Mouse (Mus musculus): ENCODE measurements around the gene Ets1. TPM values are rescaled to one million over a fixed set of nuclear protein-coding genes. Genes with fewer than 3 reads are reported as not detected.

Gene Ets1
- polyA plus RNA-seq, 1 experiment, result 30.2 TPM

DNA sequence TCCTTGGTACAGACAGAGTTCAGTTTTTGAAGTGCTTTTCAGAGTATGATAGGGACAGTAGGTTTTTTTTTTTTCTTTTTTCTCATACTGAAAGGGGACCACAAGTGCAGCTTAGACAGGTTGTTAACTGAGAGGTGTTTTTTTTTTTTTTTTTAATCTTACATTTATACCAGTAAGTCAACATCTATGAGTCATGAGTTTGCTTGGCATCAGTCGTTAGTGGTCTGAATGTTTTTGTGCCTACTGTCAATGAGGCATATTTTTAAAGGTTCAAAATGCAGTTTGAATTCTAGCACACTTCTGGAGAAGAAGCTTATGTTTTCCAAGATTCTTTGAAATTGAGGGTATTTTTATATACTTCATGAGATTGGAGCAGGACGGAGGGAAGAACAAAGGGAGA, 56.9 kb downstream of the Ets1 start:
- Histone ChIP-seq H3K4me3 (ENCODE audit: insufficient read depth, low read length) (no peak overlapping the region), H3K27ac (ENCODE audit: insufficient read depth, low read length) (no peak overlapping the region), H3K4me1 (ENCODE audit: control insufficient read depth, insufficient read depth, low read length) (peaks cover 3% of the 10 kb centered on the region)
- no peak for TF ChIP-seq CTCF (IDR thresholded peaks at IDR 0.05; ENCODE audit: borderline replicate concordance, insufficient read depth, low read length)
- TF ChIP-seq POLR2A (IDR thresholded peaks at IDR 0.05; ENCODE audit: low read depth, low read length), result no peak

DNA sequence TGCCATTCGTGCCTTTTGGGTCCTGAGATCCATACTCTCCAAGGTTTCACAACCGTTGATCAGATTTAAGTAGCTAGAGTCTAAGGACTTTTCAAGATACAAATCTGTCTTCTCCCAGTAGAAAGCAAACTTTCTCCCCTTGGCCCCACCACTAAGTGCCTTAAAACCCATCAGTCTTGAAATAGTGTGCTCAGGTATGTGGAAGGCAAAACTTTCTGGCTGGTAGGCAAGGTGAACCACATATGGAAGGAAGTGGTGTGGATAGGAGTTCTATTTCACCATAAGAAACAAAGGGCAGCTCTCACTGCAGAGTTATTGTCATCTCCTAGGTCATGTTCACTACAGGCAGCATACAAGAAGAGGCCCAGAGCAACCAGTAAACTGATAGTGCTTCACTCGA, 57.4 kb downstream of the Ets1 start:
- Histone ChIP-seq H3K27ac (ENCODE audit: insufficient read depth, low read length) (no peak overlapping the region), H3K4me1 (ENCODE audit: control insufficient read depth, insufficient read depth, low read length) (peaks cover 3% of the 10 kb centered on the region), H3K4me3 (ENCODE audit: insufficient read depth, low read length) (no peak overlapping the region)
- no peak for TF ChIP-seq CTCF (IDR thresholded peaks at IDR 0.05; ENCODE audit: borderline replicate concordance, insufficient read depth, low read length)
- no peak for TF ChIP-seq POLR2A (IDR thresholded peaks at IDR 0.05; ENCODE audit: low read depth, low read length)

DNA sequence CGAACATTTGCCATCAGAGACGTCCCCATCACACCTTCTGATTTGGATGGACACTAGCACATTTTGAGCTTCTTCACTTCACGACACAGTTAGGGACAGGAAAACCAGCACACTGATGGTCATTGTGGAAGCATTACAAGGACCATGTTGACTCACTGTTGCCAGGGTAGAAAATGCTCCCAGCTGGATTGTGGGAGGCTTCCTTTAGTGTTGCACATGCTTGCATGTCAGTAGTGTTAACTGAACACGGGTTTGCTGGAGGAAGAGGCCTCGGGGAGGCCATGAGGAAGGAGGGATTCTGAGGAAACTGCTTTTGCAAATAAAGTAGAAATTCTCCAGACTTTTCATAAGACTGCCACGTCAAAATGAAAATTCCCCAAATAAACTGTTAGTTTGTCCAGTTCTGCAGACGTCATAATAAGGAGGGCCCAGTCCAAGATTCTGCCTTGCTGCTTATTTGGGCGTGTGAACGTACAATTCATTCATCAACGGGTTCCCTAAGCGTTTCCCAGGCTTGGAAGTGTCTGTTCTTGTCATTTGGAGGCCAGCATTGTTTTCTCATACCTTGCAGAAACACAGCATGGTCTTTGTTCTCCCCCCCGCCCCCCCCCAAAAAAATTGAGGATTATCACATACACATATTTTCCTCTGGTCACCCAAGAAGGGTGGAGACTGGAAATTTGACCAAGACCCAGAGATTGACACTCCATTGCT, 58.2 kb downstream of the Ets1 start:
- Histone ChIP-seq H3K27ac (ENCODE audit: insufficient read depth, low read length) (0 out of 2 replicates have a peak overlapping the region, but pooled peaks have one; percentile 32), H3K4me3 (ENCODE audit: insufficient read depth, low read length) (no peak overlapping the region), H3K4me1 (ENCODE audit: control insufficient read depth, insufficient read depth, low read length) (peaks cover 6% of the 10 kb centered on the region)
- TF ChIP-seq POLR2A (IDR thresholded peaks at IDR 0.05; ENCODE audit: low read depth, low read length) (no peak), CTCF (IDR thresholded peaks at IDR 0.05; ENCODE audit: borderline replicate concordance, insufficient read depth, low read length) (no peak)

DNA sequence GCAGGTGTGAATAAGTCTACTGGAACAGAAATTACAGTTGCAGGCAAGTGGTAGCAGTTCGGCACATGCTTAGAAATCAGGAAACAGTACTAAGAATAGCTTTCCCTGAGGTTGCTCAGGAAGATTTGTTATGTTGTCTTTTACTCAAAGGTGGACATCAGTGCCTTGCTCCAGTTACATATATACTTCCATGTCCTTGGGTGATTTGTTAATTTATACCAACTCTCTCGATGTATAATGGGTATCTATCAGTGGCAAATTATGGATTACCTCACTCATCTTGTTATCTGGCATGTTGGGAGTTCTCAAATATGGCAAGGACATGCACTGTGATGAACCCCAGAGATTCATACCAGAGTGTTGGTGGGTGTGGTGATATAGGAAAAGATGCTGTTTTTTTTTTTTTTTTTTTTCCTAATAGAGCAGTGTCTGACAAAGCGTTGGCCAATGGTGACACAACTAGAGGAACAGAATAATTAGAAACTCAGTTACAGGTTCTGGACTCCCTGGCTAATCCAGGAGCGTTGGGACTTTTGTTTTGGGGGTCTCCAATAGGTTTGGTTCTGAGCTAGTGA, 59.0 kb downstream of the Ets1 start:
- Histone ChIP-seq H3K4me1 (ENCODE audit: control insufficient read depth, insufficient read depth, low read length) (peaks cover 12% of the 10 kb centered on the region), H3K27ac (ENCODE audit: insufficient read depth, low read length) (peak overlapping the region; percentile 65), H3K4me3 (ENCODE audit: insufficient read depth, low read length) (peak overlapping the region; percentile 12; the same call in 1 of the 2 replicates)
- no peak for TF ChIP-seq POLR2A (IDR thresholded peaks at IDR 0.05; ENCODE audit: low read depth, low read length)
- TF ChIP-seq CTCF (IDR thresholded peaks at IDR 0.05; ENCODE audit: borderline replicate concordance, insufficient read depth, low read length), result no peak

GRCm38 (mm10) chr9:32695492-32696190, 59.6 kb downstream of the Ets1 start:
- Histone ChIP-seq H3K4me1 (ENCODE audit: control insufficient read depth, insufficient read depth, low read length) (peaks cover 18% of the 10 kb centered on the region), H3K27ac (ENCODE audit: insufficient read depth, low read length) (peak overlapping the region; percentile 97), H3K4me3 (ENCODE audit: insufficient read depth, low read length) (peak overlapping the region; percentile 100)
- peak; percentile 91 for TF ChIP-seq POLR2A (IDR thresholded peaks at IDR 0.05; ENCODE audit: low read depth, low read length)
- TF ChIP-seq CTCF (IDR thresholded peaks at IDR 0.05; ENCODE audit: borderline replicate concordance, insufficient read depth, low read length), result no peak

GRCm38 (mm10) chr9:32696259-32696658, 60.2 kb downstream of the Ets1 start:
- Histone ChIP-seq H3K4me3 (ENCODE audit: insufficient read depth, low read length) (peak overlapping the region; percentile 100), H3K4me1 (ENCODE audit: control insufficient read depth, insufficient read depth, low read length) (peaks cover 19% of the 10 kb centered on the region), H3K27ac (ENCODE audit: insufficient read depth, low read length) (peak overlapping the region; percentile 97)
- TF ChIP-seq CTCF (IDR thresholded peaks at IDR 0.05; ENCODE audit: borderline replicate concordance, insufficient read depth, low read length) (no peak), POLR2A (IDR thresholded peaks at IDR 0.05; ENCODE audit: low read depth, low read length) (no peak)

GRCm38 (mm10) chr9:32696717-32697116, 60.7 kb downstream of the Ets1 start:
- peak overlapping the region; percentile 100 for H3K4me3 ChIP-seq (ENCODE audit: insufficient read depth, low read length)
- TF ChIP-seq CTCF (IDR thresholded peaks at IDR 0.05; ENCODE audit: borderline replicate concordance, insufficient read depth, low read length) (no peak), POLR2A (IDR thresholded peaks at IDR 0.05; ENCODE audit: low read depth, low read length) (peak; percentile 59)
- peaks cover 22% of the 10 kb centered on the region for H3K4me1 ChIP-seq (ENCODE audit: control insufficient read depth, insufficient read depth, low read length)
- peak overlapping the region; percentile 97 for H3K27ac ChIP-seq (ENCODE audit: insufficient read depth, low read length)

DNA sequence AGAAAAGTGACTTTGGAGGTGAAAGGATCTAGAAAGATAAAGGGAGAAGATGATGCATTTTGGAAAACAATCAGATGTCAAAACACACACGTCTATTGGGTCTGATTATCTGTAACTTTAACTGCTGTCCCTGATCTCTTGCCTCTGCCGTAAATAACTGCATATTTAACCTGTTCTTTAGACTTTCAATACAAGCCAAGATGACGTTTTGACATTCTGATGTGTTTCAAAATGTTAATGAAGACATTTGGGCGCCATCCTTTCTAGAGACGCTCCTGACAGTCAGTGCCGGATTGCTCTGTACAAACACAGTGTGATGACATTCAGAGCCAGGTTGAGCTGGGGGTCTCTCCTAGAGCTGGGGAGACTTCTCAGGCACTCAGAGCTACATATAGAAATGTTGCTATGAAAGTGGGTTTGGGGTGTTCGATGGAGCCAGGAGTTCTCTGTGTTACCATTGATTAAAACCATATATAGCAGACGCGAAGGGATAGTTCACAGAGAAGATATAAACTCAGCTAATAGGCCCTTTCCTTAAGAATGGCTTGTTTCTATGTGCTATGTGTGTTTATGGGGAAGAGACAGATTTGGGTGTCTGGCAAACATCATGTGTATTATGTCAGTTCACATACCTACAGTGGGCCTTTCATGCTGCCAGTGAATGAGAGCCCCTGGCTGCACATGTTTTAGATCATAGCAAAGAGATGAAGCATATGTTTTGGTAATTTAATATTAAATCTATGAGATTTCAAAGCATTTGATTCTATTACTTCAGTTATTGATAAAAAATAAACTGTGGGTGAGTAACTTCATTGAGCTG, 61.5 kb downstream of the Ets1 start:
- Histone ChIP-seq H3K27ac (ENCODE audit: insufficient read depth, low read length) (peak overlapping the region; percentile 97), H3K4me1 (ENCODE audit: control insufficient read depth, insufficient read depth, low read length) (peaks cover 28% of the 10 kb centered on the region), H3K4me3 (ENCODE audit: insufficient read depth, low read length) (peak overlapping the region; percentile 100)
- no peak for TF ChIP-seq POLR2A (IDR thresholded peaks at IDR 0.05; ENCODE audit: low read depth, low read length)
- TF ChIP-seq CTCF (IDR thresholded peaks at IDR 0.05; ENCODE audit: borderline replicate concordance, insufficient read depth, low read length), result no peak

GRCm38 (mm10) chr9:32698766-32699165, 62.7 kb downstream of the Ets1 start:
- H3K4me3 ChIP-seq (ENCODE audit: insufficient read depth, low read length), result peak overlapping the region; percentile 41
- no peak for TF ChIP-seq POLR2A (IDR thresholded peaks at IDR 0.05; ENCODE audit: low read depth, low read length)
- TF ChIP-seq CTCF (IDR thresholded peaks at IDR 0.05; ENCODE audit: borderline replicate concordance, insufficient read depth, low read length), result no peak
- peaks cover 34% of the 10 kb centered on the region for H3K4me1 ChIP-seq (ENCODE audit: control insufficient read depth, insufficient read depth, low read length)
- H3K27ac ChIP-seq (ENCODE audit: insufficient read depth, low read length), result no peak overlapping the region
